Mouse (Mus musculus): Measurements from ENCODE around the gene Olfr1425. TPM values are rescaled to one million over a fixed set of nuclear protein-coding genes. Genes with fewer than 3 reads are reported as not detected.

Gene Olfr1425
- not detected for total RNA-seq (2023)

DNA sequence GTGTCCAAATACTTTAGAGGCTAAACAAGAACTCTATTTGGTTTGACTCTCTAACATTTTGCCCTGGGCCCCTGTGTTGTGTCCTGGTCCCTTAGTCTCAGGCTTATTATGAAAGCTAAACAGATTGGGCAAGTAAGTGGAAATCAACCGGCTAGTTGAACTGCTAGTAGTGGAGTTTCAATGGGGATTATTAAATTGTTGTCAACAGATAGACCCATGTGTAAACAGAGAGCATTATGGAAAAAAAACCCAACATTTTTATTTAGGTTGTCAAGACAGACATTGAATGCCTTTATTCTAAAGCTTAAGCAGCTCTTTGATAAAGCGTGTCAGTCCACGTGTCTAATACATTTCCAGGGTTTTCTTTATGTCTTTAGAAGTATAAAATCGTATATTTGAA is at the start of gene Olfr1425:
Gene Olfr1425, minus strand, starts transcription at position 101 of the 400 bp plus-strand sequence.

DNA sequence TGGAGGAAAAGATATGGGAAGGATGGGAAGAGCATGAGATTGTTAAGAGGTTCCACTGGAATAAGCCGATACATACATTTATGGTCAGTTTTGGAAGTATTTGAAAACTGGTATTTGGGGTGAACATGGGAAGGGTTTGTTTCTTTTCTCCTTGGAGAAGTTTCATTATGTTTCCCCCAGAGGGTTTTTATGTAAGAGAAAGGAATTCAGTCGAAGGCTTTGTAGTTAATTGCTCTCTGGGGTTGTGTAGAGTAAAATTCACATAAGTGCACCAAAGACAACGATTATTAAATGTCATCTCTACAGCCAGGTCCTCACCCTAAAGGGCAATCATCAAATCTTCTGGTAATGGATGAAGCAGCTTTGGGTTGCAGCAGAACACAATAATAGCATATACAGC is 45.6 kb upstream of the Olfr1425 start, which contains the start of gene Olfr76:
Gene Olfr76, minus strand, starts transcription at position 101 of the 400 bp plus-strand sequence.

DNA sequence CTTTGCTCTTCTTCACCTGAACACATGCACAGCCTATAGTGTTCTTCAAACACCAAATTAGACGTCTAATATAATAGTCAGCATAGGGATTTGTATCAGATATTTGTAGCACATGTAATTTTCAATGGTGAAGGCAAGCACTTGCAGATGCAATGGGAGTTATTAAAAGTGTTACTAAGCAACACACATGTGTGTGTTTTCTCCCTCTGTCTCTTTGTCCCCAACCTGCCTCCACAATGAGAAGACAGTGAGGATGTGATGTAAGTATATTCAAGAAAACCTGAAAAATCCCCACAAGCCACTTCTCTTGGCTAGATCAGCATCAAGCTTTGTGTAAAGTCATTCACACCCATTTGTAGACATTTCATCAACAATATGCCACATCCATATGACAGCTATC is 38.3 kb upstream of the Olfr1425 start, which contains the start of gene Olfr1428:
Gene Olfr1428, minus strand, starts transcription at position 101 of the 400 bp plus-strand sequence.

DNA sequence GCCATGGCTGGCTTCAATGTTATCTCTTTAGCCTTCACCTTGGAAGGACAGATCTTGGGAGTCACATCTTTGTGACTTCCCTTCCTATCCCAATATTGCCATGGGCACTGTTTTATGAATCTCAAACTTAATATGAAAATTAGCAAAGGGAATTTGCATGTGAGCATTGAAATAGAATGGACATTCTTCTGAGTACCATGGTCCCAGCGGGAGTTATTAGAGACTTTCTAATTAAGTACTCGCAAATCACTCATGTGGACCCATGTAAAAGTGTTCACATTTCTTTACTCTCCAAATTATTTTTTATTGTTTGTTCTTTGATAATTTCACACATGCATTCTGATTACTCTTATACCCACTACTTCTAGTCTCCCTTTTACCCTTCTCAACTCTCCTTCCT is 25.7 kb upstream of the Olfr1425 start, which contains the start of gene Olfr1427:
Gene Olfr1427, minus strand, starts transcription at position 101 of the 400 bp plus-strand sequence.

GRCm38 (mm10) chr19:12091913-12092312 is 14.4 kb upstream of the Olfr1425 start, which contains the start of gene Olfr1426:
TSS of gene Olfr1426 (minus strand) at chr19:12092013.

DNA sequence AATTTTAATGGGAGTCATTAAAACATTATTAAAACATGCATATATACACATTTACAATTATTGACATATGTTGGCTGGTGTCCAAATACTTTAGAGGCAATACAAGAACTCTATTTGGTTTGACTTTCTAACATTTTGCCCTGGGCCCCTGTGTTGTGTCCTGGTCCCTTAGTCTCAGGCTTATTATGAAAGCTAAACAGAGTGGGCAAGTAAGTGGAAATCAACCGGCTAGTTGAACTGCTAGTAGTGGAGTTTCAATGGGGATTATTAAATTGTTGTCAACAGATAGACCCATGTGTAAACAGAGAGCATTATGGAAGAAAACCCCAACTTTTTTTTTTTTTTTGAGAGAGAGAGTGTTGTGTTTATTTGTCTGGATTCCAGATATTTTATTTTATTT is 14.9 kb downstream of the Olfr1425 start, which contains the start of gene Olfr1424:
Gene Olfr1424, minus strand, starts transcription at position 101 of the 400 bp plus-strand sequence.

GRCm38 (mm10) chr19:12041217-12041616 is 36.3 kb downstream of the Olfr1425 start, which contains the start of gene Olfr1423:
TSS of gene Olfr1423 (minus strand) at chr19:12041317.

Other genes with a start within 250 kb of the Olfr1425 start
- gene Olfr1417, start 238.5 kb downstream of the Olfr1425 start, total RNA-seq (2023) = not detected
- gene Olfr1418, start 216.7 kb downstream of the Olfr1425 start, total RNA-seq (2023) = not detected
- not detected for gene Olfr1419, start 202.6 kb downstream of the Olfr1425 start, total RNA-seq (2023)
- not detected for gene Olfr1420, start 191.2 kb downstream of the Olfr1425 start, total RNA-seq (2023)
- 10 to 100 TPM; 45.9 to 47.2 TPM for gene Patl1, start 165.3 kb downstream of the Olfr1425 start, total RNA-seq (2023)
- gene Osbp, start 111.8 kb downstream of the Olfr1425 start, total RNA-seq (2023) = 10 to 100 TPM; 49.4 to 51.5 TPM
- not detected for gene Olfr1423, start 36.4 kb downstream of the Olfr1425 start, total RNA-seq (2023)
- gene Olfr1424, start 15.0 kb downstream of the Olfr1425 start, total RNA-seq (2023) = not detected
- not detected for gene Olfr1426, start 14.3 kb upstream of the Olfr1425 start, total RNA-seq (2023)
- not detected for gene Olfr1427, start 25.6 kb upstream of the Olfr1425 start, total RNA-seq (2023)
- gene Olfr1428, start 38.2 kb upstream of the Olfr1425 start, total RNA-seq (2023) = not detected
- not detected for gene Olfr76, start 45.5 kb upstream of the Olfr1425 start, total RNA-seq (2023)
- gene Olfr1555-ps1, start 92.4 kb upstream of the Olfr1425 start, total RNA-seq (2023) = not detected
- not detected for gene Olfr1431, start 122.9 kb upstream of the Olfr1425 start, total RNA-seq (2023)
- not detected for gene Olfr1432, start 154.9 kb upstream of the Olfr1425 start, total RNA-seq (2023)
- not detected for gene Olfr262, start 163.9 kb upstream of the Olfr1425 start, total RNA-seq (2023)
- gene Olfr235, start 183.3 kb upstream of the Olfr1425 start, total RNA-seq (2023) = not detected
- not detected for gene Olfr1434, start 202.1 kb upstream of the Olfr1425 start, total RNA-seq (2023)
- gene Olfr1436, start 221.4 kb upstream of the Olfr1425 start, total RNA-seq (2023) = not detected
- gene Olfr1437, start 247.4 kb upstream of the Olfr1425 start, total RNA-seq (2023) = not detected